Mouse (Mus musculus) kidney, postnatal 25 days (tissue): ENCODE data around the gene Gbgt1.
"Not testable (repeated sequence)": the region's sequence is repeated elsewhere in the genome, so short reads cannot be mapped to it uniquely, and the experiment has no call there.

Source experiments
- DNase-seq, 2 experiments: peaks; one replicate each; pipeline ENCODE4 v3.0.0; 2021; ENCODE audit warnings: mixed read lengths in 2 of 2

Gbgt1 gene

GRCm38 (mm10) chr2:28496671-28497070 is at the start of gene Gbgt1:
TSS of gene Gbgt1 (plus strand) at chr2:28496891.
- DNase-seq, result no peak

DNA sequence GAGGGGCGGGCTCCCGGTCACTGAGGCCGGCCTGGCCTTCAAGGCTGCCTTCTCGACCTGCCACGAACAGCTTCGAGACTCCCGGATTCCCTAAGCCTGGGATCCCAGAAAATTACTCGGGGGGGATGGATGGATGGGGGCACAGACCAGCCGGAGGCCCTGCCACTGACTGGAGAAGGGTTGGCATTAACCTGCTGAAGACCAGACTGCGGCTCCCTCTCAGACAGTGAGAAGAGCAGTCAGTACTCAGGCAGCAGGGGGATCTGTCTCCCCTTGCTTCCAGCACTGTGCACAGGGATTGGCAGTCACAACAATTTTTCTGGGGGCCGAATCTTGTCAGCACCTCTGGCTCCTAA is 49.4 kb upstream of the Gbgt1 start:
- no peak for DNase-seq

DNA sequence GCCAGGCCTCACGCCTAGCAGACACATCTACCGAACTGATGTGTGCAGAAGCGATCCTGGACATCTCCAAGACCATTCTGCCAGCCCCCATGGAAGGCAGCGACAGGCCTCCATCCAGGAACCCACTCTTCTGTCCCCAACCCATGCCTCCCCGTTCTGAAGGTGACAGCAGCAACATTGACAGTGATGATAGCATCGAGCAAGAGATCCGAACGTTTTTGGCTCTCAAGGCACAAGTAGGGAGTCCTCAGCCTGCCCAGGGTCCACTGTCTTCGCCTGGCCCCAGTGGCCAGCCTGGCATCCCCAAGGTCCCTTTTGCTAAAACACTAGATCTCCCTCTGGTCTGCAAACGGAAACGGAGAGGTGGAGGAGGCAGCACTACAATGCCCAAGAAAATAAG is 45.0 kb upstream of the Gbgt1 start:
- DNase-seq, result no peak

GRCm38 (mm10) chr2:28453539-28453938 is 43.2 kb upstream of the Gbgt1 start:
- DNase-seq, result no peak

GRCm38 (mm10) chr2:28456616-28457015 is 40.1 kb upstream of the Gbgt1 start:
- DNase-seq, result no peak

GRCm38 (mm10) chr2:28463919-28464318 is 32.8 kb upstream of the Gbgt1 start:
- peak; percentile 79 to 87 for DNase-seq

- no peak for DNase-seq
Observed at GRCm38 (mm10) chr2:28464919-28465318, 31.8 kb upstream of the Gbgt1 start.

DNA sequence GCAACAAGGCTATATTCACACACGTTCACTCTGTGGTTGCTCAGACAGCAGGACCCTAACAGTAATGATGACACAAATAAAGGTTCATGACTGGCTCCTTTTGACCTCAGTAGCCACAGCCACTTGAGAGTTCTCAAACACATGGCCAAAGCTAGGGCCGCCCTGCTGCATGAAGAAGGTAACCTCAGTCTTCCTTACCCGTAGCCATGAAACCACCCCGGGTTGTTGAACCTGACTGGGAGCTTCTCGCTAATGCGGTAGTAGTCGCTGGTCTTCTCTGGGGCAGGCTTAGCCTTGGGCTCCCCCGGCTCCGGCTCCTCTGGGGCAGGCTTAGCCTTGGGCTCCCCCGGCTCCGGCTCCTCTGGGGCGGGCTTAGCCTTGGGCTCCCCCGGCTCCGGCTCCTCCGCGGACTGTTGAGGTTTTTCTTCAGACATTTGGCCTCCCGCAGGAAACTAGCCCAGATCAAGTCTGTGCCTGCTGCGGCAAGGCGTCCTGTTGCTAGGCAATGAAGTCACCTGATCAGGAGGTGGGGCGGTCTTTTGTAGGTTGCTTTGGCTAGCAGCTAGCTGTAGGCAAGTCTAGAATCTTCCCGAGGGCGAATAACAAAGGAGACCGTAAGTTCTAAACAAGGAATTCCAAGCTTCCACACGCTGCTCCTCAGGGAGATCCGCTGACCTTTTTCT is 30.7 kb upstream of the Gbgt1 start, which contains the start of gene 1700007K13Rik:
1700007K13Rik (minus strand) TSS at position 497 of the 683 bp plus-strand sequence.
- peak; percentile 85 to 93 for DNase-seq

- DNase-seq, result peak; percentile 86 to 93
Observed at GRCm38 (mm10) chr2:28467860-28468485, 28.7 kb upstream of the Gbgt1 start, which contains the start of gene Mrps2. TSS of gene Mrps2 (plus strand) at chr2:28468066.

DNA sequence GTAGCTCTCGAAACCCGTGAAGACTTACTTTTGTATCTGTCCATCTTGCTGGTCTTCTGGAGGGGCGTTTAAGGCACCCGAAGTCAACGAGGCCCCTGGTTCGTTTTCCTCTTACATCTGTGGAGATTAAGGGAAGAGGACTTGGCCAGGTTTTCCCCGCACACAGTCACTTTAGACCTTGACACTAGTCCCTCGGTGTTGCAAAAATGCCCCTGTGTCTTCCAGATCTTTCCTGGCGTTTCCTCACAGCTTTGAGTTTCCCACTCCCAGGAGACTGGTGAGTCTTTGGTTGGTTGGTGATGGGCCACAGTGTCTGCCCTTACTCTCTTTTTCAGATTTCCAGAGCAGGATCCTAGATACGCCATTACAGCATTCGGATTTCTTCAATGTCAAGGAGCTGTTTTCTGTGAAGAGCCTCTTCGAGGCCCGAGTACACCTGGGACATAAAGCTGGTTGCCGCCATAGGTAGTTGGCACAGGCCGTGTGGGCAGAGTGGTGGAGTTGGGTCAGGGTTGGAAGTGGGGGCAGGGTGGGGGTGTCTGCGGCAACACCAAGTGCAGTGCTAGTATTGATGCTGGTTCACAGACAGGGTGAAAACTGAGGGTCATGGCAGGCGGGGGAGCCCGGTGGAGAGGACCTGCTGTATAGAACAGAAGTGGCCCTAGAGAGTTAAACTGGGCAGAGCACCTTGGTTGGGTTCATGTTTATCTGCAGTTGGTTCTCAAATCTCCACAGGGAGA is 28.0 kb upstream of the Gbgt1 start:
- DNase-seq, result no peak

DNA sequence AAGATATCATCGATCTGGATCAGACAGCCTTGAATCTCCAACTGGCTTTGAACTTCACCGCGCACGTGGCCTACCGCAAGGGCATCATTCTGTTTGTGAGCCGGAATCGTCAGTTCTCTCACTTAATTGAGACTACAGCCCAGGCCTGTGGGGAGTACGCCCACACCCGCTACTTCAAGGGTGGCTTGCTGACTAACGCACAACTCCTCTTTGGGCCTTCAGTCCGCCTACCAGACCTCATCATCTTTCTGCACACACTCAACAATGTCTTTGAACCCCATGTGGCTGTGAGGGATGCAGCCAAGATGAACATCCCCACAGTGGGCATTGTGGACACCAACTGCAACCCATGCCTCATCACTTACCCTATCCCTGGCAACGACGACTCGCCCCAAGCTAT is 27.2 kb upstream of the Gbgt1 start:
- DNase-seq, result no peak

- DNase-seq, result no peak
Observed at GRCm38 (mm10) chr2:28470591-28470990, 26.1 kb upstream of the Gbgt1 start.

- DNase-seq, result not testable (repeated sequence)
Observed at GRCm38 (mm10) chr2:28472011-28472410, 24.7 kb upstream of the Gbgt1 start.

GRCm38 (mm10) chr2:28477993-28478392 is 18.7 kb upstream of the Gbgt1 start:
- not testable (repeated sequence) for DNase-seq

DNA sequence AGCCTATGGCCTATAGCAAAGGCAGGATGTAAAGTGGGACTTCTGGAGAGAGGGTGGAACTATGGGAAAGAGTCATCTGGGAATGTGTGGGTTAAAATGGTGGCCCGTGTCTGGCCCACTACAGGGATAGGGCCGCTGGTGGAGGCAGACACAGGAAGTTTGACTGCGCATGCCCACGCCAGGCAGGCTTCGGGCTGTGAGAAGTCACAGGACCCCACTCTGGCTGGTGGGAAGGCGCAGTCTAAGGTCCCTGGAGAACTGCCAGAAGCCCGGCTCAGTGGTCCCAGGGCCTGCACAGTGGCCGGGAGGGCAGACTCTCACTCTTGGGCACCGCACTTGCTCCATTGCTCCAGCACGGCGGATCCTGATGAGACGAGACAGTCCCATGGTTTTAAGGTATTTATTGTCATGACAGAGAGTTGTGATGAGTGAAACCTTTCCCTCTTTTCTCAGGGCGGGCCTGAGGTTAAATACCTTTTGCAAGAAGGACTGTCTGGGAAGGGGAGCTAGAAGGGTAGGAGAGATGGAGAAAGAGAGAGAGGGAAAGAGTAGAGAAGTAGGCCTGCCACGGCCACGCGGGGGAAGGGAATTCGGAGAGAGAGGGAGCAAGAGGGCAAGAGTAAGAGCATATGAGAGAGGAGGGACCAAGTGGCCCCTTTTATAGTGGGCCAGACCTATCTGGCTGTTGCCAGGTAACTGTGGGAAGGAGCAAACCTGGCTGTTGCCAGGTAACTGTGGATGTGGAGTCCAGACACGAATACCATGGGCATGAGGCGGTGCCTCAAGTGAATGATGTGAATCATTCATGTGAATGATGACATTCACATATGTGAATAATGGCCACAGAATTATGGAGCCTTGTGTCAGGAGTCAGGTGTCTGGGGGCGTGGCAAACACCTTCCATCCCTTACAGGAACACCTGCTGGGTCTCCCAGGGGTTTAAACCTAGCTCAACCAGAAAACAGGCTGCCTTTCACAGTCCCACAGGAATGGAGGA is 17.2 kb upstream of the Gbgt1 start:
- DNase-seq, result no peak

DNA sequence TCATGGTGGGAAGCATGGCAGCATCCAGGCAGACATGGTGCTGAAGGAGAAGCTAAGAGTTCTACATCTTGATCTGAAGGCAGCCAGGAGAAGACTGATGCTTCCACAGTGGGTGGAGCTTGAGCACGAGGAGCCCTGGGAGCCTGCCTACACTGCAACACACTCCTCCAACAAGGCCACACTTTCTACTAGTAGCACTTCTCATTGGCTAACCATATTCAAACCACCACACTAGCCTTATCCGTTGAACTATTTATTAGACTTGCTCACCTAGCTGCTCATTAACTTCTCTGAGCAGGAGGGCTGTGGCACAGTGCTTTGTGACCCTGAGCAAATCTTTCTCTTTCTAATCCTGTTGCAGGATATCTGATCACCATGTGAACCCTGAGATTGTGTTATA is 12.8 kb upstream of the Gbgt1 start:
- peak; percentile 48 to 75 for DNase-seq

DNA sequence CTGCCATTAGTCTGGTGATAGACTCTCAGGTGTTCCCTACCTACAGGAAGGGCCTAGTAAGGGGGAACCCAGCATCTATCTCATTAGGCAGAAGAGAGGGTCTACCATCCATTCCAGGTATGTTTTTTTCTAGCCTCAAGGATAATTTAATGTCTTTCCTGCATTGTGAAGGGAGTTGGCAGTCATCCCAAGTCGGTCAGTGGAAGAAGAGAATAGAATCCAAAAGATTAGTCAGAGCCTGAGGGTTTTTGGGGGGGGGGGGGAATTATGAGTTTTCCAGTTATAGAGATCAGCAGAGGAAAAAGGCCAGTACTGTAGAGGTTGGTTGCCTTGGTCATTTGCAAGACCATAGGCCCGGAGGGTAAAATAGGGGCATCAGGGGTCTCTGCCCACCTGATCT is 2.2 kb upstream of the Gbgt1 start:
- DNase-seq, result no peak

DNA sequence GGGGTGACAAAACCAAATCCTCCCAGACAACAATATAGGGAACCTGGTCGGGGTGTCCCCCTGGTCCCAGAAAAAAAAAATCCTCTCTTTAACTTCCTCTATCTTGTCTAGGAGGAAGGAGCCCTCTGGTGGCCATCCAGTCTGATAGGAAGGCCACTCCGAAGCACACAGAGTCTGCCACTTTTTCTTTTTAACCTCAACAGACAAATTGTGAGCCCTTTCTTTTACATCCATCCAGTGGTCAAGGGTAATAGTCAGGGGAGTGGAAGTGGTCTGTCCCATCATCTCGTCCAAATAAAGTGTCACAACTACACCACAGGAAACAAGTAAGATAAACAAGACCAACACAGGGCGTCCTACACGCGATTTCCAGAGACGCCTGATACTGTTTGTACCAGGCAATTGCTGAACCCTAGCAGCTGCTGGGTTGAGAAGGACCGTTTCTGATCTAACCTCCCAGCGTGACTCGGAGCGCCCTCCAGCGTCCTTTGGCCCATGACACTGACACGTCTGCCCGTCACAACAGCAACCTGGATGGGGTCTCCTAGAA is 1.4 kb upstream of the Gbgt1 start:
- DNase-seq, result peak in 1 of 2 experiments; percentile 60

- DNase-seq, result no peak
Observed at GRCm38 (mm10) chr2:28495801-28496595, 693 bp upstream of the Gbgt1 start.

GRCm38 (mm10) chr2:28497561-28497960 is 870 bp downstream of the Gbgt1 start:
- no peak for DNase-seq

GRCm38 (mm10) chr2:28498431-28498830 is 1.7 kb downstream of the Gbgt1 start:
- DNase-seq, result no peak
